Mouse (Mus musculus) MEL (cell line): ENCODE data around the gene Tekt1.
A peak's percentile ranks its signal among the peaks of the same experiment; 100 is the strongest.

ENCODE experiments used
- CTCF ChIP-seq, 3 experiments: IDR thresholded peaks in 2 of 3; conservative IDR thresholded peaks in 1 of 3; 2 replicates each; pipeline ENCODE4 v1.5.1; 2011 to 2012; ENCODE audit warnings: low read length in 3 of 3, low read depth in 2 of 3, mild to moderate bottlenecking in 2 of 3, improper control_type of control experiment in 1 of 3, inconsistent platforms in 1 of 3, mixed read lengths in 1 of 3, moderate library complexity in 1 of 3; ENCODE audit not compliant: control insufficient read depth in 1 of 3, insufficient read depth in 1 of 3, poor library complexity in 1 of 3, severe bottlenecking in 1 of 3
- ELF1 ChIP-seq: IDR thresholded peaks from 2 replicates; pipeline ENCODE4 v1.6.1; 2014; ENCODE audit warnings: low read depth, mild to moderate bottlenecking, inconsistent platforms, low read length, improper control_type of control experiment, moderate library complexity
- EP300 ChIP-seq, 2 experiments: IDR thresholded peaks; 2 replicates each; pipeline ENCODE4 v1.6.1; 2011; ENCODE audit warnings: improper control_type of control experiment in 2 of 2, low read length in 2 of 2, low read depth in 1 of 2, mild to moderate bottlenecking in 1 of 2
- GATA1 ChIP-seq: IDR thresholded peaks from 2 replicates; pipeline ENCODE4 v1.6.1; 2011; ENCODE audit warnings: low read depth, low read length, improper control_type of control experiment
- MAFK ChIP-seq: IDR thresholded peaks from 2 replicates; pipeline ENCODE4 v1.6.1; 2011; ENCODE audit warnings: low read depth, mild to moderate bottlenecking, low read length, improper control_type of control experiment, borderline replicate concordance
- POLR2A ChIP-seq, 2 experiments: IDR thresholded peaks; 2 replicates each; pipeline ENCODE4 v1.6.1; 2011 to 2012; ENCODE audit warnings: low read length in 2 of 2, mild to moderate bottlenecking in 2 of 2, control low read depth in 1 of 2, improper control_type of control experiment in 1 of 2, low read depth in 1 of 2, moderate library complexity in 1 of 2; ENCODE audit not compliant: control insufficient read depth in 1 of 2, insufficient read depth in 1 of 2, poor library complexity in 1 of 2
- POLR2AphosphoS2 ChIP-seq: IDR thresholded peaks from 2 replicates; pipeline ENCODE4 v1.6.1; 2011; ENCODE audit warnings: low read length, improper control_type of control experiment
- RAD21 ChIP-seq: IDR thresholded peaks from 2 replicates; pipeline ENCODE4 v1.6.1; 2011; ENCODE audit warnings: mild to moderate bottlenecking, low read depth, low read length, improper control_type of control experiment
- TBP ChIP-seq: IDR thresholded peaks from 2 replicates; pipeline ENCODE4 v1.8.0; 2011; ENCODE audit warnings: low read depth, low read length, improper control_type of control experiment
- UBTF ChIP-seq: IDR thresholded peaks from 2 replicates; pipeline ENCODE4 v1.6.1; 2012; ENCODE audit warnings: low read depth, mild to moderate bottlenecking, inconsistent platforms, low read length, improper control_type of control experiment, moderate library complexity, borderline replicate concordance; ENCODE audit not compliant: insufficient read depth
- USF1 ChIP-seq: IDR thresholded peaks from 2 replicates; pipeline ENCODE4 v1.6.1; 2014; ENCODE audit warnings: low read depth, mild to moderate bottlenecking, inconsistent platforms, low read length, improper control_type of control experiment, moderate library complexity
- ZMIZ1 ChIP-seq: IDR thresholded peaks from 2 replicates; pipeline ENCODE4 v1.6.1; 2012; ENCODE audit warnings: low read depth, mild to moderate bottlenecking, inconsistent platforms, low read length, improper control_type of control experiment, moderate library complexity
- ZNF384 ChIP-seq: IDR thresholded peaks from 2 replicates; pipeline ENCODE4 v1.6.1; 2012; ENCODE audit warnings: low read depth, mild to moderate bottlenecking, inconsistent platforms, low read length, improper control_type of control experiment

DNA sequence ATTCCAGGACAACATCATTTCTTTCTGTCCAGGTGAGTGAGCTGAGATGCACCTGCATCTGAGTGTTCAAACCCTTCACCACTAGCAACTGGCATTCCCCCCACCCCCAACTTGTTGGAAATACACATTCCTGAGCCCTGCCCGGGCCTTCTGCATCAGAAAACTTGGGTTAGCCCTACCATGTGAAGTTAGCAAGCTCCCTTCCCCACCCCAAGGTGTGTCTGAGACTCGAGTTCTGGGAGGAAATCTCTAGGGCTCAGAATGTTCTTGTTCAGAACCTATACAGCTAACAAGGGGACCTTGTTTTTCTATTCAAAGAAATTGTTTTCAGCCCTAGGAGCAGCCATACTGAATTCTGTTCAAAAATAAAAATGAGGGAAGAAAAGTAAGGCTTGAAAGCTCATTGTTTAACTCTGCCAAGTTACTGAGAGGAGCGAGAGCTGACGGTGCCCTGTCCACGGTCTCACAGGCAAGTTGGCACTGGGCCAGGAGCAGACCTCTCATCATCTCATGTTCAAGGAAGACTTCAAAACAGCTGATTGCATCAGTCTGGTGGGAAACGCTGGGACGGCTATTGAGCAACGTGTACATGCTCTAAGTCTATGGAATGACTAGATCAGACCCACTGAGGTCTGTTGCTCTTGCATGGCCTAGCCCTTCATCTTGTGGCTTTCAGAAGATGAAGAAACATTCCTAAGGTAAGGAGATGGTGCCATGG lies 1.4 kb upstream of the Tekt1 start:
- TF ChIP-seq CTCF (IDR thresholded peaks at IDR 0.05 in 2 of 3, conservative IDR thresholded peaks at IDR 0.05 in 1 of 3; ENCODE audit: control insufficient read depth in 1 of 3, insufficient read depth in 1 of 3, low read depth in 2 of 3, low read length in 3 of 3, poor library complexity in 1 of 3, severe bottlenecking in 1 of 3) = no peak
- TF ChIP-seq EP300 (IDR thresholded peaks at IDR 0.05; ENCODE audit: low read depth in 1 of 2, low read length in 2 of 2) = peak; percentile 19 to 26; a peak in 2 of 4 replicates
- TF ChIP-seq POLR2A (IDR thresholded peaks at IDR 0.05; ENCODE audit: control insufficient read depth in 1 of 2, insufficient read depth in 1 of 2, low read depth in 1 of 2, low read length in 2 of 2, poor library complexity in 1 of 2) = no peak
- TF ChIP-seq ZMIZ1 = no peak
- 0 out of 2 replicates have a peak, but pooled peaks have one; percentile 21 for TF ChIP-seq ZNF384
- TF ChIP-seq UBTF = no peak
- no peak for TF ChIP-seq TBP
- no peak for TF ChIP-seq RAD21
- TF ChIP-seq ELF1 = no peak
- peak; percentile 69 for TF ChIP-seq GATA1
- TF ChIP-seq POLR2AphosphoS2 = no peak
- no peak for TF ChIP-seq MAFK
- no peak for TF ChIP-seq USF1
